Mouse (Mus musculus) midbrain, embryonic 16.5 days (tissue): Measurements from ENCODE around the gene Pigo. TPM values are rescaled to one million over a fixed set of nuclear protein-coding genes. Genes with fewer than 3 reads are reported as not detected.

Experiments used
- ATAC-seq: fragments of 200-750 bp; cut with Nextera tagmentation; 2 replicates; pipeline ENCODE4 v1.8.0; 2017; ENCODE audit warnings: moderate TSS enrichment
- H3K27ac ChIP-seq: fragments of 300-500 bp; sonication (generic); 2 replicates; pipeline ENCODE4 v1.5.1; 2014; ENCODE audit warnings: mild to moderate bottlenecking, low read length, mixed read lengths
- H3K27me3 ChIP-seq: fragments of 300-500 bp; sonication (generic); 2 replicates; pipeline ENCODE4 v1.6.1; 2014; ENCODE audit warnings: low read depth, low read length, mixed read lengths; ENCODE audit not compliant: control insufficient read depth, insufficient read depth
- H3K36me3 ChIP-seq: fragments of 300-500 bp; sonication (generic); 2 replicates; pipeline ENCODE4 v1.6.1; 2014; ENCODE audit warnings: mild to moderate bottlenecking, low read length, moderate library complexity, mixed read lengths; ENCODE audit not compliant: control insufficient read depth, insufficient read depth
- H3K4me1 ChIP-seq: fragments of 300-500 bp; sonication (generic); 2 replicates; pipeline ENCODE4 v1.6.1; 2014; ENCODE audit warnings: mild to moderate bottlenecking, low read length, mixed read lengths; ENCODE audit not compliant: control insufficient read depth, insufficient read depth
- H3K4me2 ChIP-seq: fragments of 300-500 bp; sonication (generic); 2 replicates; pipeline ENCODE4 v1.6.1; 2014; ENCODE audit warnings: mild to moderate bottlenecking, low read length, mixed read lengths
- H3K4me3 ChIP-seq: fragments of 300-500 bp; sonication (generic); 2 replicates; pipeline ENCODE4 v1.5.1; 2014; ENCODE audit warnings: low read depth, mild to moderate bottlenecking, low read length, moderate library complexity, mixed read lengths
- H3K9ac ChIP-seq: fragments of 300-500 bp; sonication (generic); 2 replicates; pipeline ENCODE4 v1.6.1; 2014; ENCODE audit warnings: low read depth, low read length, mixed read lengths
- H3K9me3 ChIP-seq: fragments of 300-500 bp; sonication (generic); replicated peaks from 2 replicates; pipeline ENCODE4 v1.6.1; 2014; ENCODE audit warnings: mild to moderate bottlenecking, low read length, mixed read lengths; ENCODE audit not compliant: control insufficient read depth, poor library complexity, severe bottlenecking
- WGBS: fragments of 180-500 bp; shearing (Covaris S2); extraction: QIAGEN DNeasy Blood & Tissue Kit; methylation state at CpG from one replicate; pipeline ENCODE4 v1.1.7; 2014; 5-methylcytosine and 5-hydroxymethylcytosine counted together
- polyA plus RNA-seq: library from polyadenylated mRNA; unstranded; fragments of >200 nt; fragmentation: Nextera tagmentation; extraction: Ambion mirVana; gene quantifications from 2 replicates; pipeline ENCODE4 v1.2.1, GENCODE M21; 2015

The Pigo gene
- polyA plus RNA-seq, 1 experiment from 2014 or later, result 32.0 TPM

DNA sequence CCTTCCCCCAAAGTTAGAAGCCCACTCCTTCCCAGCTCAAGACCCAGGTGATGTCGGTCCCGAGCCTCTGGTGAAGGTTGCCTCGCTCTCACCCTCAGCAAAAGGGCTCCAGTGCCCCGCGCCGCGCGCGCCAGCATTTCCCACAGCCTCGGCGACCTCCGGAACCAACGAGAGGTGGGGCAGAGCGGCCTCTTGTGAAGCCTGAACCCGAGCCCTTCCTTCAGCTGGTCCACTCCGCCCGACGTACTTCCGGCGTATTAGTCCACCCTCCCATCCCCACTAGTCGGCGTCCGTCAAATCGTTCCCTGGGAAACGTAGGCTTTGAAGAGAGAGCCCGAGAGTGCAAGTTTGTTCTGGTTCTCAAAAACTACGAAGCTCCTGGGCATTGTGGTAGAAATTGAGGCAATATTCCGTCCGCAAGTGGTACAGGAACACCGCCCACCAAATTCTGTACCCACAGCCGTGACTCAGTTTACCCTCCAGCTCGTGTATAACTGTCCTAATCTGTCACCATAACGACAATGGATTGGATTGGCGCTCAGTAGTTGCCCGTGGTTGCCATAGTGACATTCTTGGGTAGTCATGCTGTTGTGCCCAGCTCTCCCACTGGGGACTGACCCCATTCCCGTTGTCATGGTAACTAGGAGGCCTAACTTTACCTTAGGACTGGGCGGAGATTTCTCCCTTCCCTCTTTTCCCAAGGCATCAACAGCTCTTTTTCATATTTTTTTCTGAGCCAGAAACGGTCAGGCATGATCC is 5.8 kb upstream of the Pigo start, which contains the start of gene Stoml2:
Gene Stoml2 (minus strand): TSS at position 474 of the 759 bp plus-strand sequence.
- Histone ChIP-seq H3K4me2 (peak within 1 kb of the TSS; percentile 79), H3K9me3 (no peaks in the 10 kb centered on the region), H3K4me1 (peaks cover 19% of the 10 kb centered on the region), H3K9ac (peak within 1 kb of the TSS; percentile 91), H3K27me3 (no peaks in the 10 kb centered on the region), H3K27ac (peak within 1 kb of the TSS; percentile 89), H3K36me3 (peaks cover 29% of the 10 kb centered on the region), H3K4me3 (peak within 1 kb of the TSS; percentile 80)
- peak; percentile 96 for ATAC-seq
- under 1% methylated on average over 38 of the region's 38 CpGs for WGBS

- H3K27ac ChIP-seq, result peak overlapping the region; percentile 89
- WGBS, result under 1% methylated on average over 28 of the region's 28 CpGs
- H3K4me3 ChIP-seq, result peak overlapping the region; percentile 80
- peak overlapping the region; percentile 91 for H3K9ac ChIP-seq
- H3K4me2 ChIP-seq, result peak overlapping the region; percentile 79
- peaks cover 19% of the 10 kb centered on the region for H3K4me1 ChIP-seq
- peak; percentile 66 for ATAC-seq
- no peaks in the 10 kb centered on the region for H3K9me3 ChIP-seq
- no peaks in the 10 kb centered on the region for H3K27me3 ChIP-seq
- peaks cover 28% of the 10 kb centered on the region for H3K36me3 ChIP-seq
Measured at GRCm38 (mm10) chr4:43030780-43031230, 5.2 kb upstream of the Pigo start.

- H3K27ac ChIP-seq, result no peak overlapping the region
- 75% methylated on average over 9 of the region's 9 CpGs for WGBS
- H3K27me3 ChIP-seq, result no peaks in the 10 kb centered on the region
- peaks cover 19% of the 10 kb centered on the region for H3K4me1 ChIP-seq
- H3K4me2 ChIP-seq, result peak overlapping the region; percentile 79
- ATAC-seq, result no peak
- H3K36me3 ChIP-seq, result peaks cover 26% of the 10 kb centered on the region
- peak overlapping the region; percentile 91 for H3K9ac ChIP-seq
- H3K9me3 ChIP-seq, result no peaks in the 10 kb centered on the region
- peak overlapping the region; percentile 80 for H3K4me3 ChIP-seq
Measured at GRCm38 (mm10) chr4:43030352-43030751, 4.7 kb upstream of the Pigo start.

GRCm38 (mm10) chr4:43029749-43030148 is 4.1 kb upstream of the Pigo start:
- ATAC-seq, result no peak
- 95% methylated on average over 9 of the region's 9 CpGs for WGBS
- Histone ChIP-seq H3K27me3 (no peaks in the 10 kb centered on the region), H3K9ac (no peak overlapping the region), H3K27ac (no peak overlapping the region), H3K36me3 (peaks cover 25% of the 10 kb centered on the region), H3K4me2 (no peak overlapping the region), H3K4me3 (no peak overlapping the region), H3K9me3 (no peaks in the 10 kb centered on the region), H3K4me1 (peaks cover 21% of the 10 kb centered on the region)

- Histone ChIP-seq H3K9ac (no peak overlapping the region), H3K4me3 (no peak overlapping the region), H3K4me2 (no peak overlapping the region), H3K9me3 (no peaks in the 10 kb centered on the region), H3K36me3 (peaks cover 19% of the 10 kb centered on the region), H3K4me1 (peaks cover 27% of the 10 kb centered on the region), H3K27ac (no peak overlapping the region), H3K27me3 (no peaks in the 10 kb centered on the region)
- 93% methylated on average over 7 of the region's 7 CpGs for WGBS
- no peak for ATAC-seq
Measured at GRCm38 (mm10) chr4:43029121-43029520, 3.5 kb upstream of the Pigo start.

DNA sequence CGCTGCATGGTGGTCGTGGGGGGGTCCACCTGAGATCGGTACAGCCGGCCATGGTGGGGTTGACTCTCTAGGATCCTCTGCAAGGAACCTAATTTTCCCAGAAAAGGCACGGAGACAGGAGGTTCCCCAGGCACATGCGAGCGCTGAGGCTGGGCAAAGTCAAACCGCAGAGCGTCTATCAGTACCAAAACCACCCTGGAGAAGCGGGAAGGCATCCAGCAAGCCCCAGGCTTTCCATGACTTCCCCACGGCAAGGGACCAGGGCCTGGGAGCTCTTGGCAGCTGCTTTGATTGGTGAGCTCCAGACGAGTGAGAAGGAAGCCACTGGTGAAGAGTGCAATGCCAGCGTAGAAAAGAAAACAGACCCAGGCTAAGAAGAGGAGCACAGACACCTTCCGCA is 946 bp downstream of the Pigo start:
- H3K4me3 ChIP-seq, result peak overlapping the region; percentile 60
- H3K27ac ChIP-seq, result peak overlapping the region; percentile 93
- H3K4me1 ChIP-seq, result peaks cover 14% of the 10 kb centered on the region
- no peaks in the 10 kb centered on the region for H3K27me3 ChIP-seq
- H3K36me3 ChIP-seq, result peaks cover 36% of the 10 kb centered on the region
- no peaks in the 10 kb centered on the region for H3K9me3 ChIP-seq
- peak; percentile 4; the same call in 1 of the 2 replicates for ATAC-seq
- H3K4me2 ChIP-seq, result peak overlapping the region; percentile 62
- H3K9ac ChIP-seq, result peak overlapping the region; percentile 67
- 86% methylated on average over 14 of the region's 14 CpGs for WGBS

- no peaks in the 10 kb centered on the region for H3K9me3 ChIP-seq
- H3K27ac ChIP-seq, result no peak overlapping the region
- no peak overlapping the region for H3K4me3 ChIP-seq
- H3K9ac ChIP-seq, result no peak overlapping the region
- H3K27me3 ChIP-seq, result no peaks in the 10 kb centered on the region
- H3K4me1 ChIP-seq, result peaks cover 14% of the 10 kb centered on the region
- 70% methylated on average over 17 of the region's 17 CpGs for WGBS
- H3K4me2 ChIP-seq, result no peak overlapping the region
- peaks cover 45% of the 10 kb centered on the region for H3K36me3 ChIP-seq
- no peak for ATAC-seq
Measured at GRCm38 (mm10) chr4:43021341-43021740, 4.3 kb downstream of the Pigo start.

GRCm38 (mm10) chr4:43020876-43021275 is 4.7 kb downstream of the Pigo start:
- Histone ChIP-seq H3K27ac (no peak overlapping the region), H3K9me3 (no peaks in the 10 kb centered on the region), H3K27me3 (no peaks in the 10 kb centered on the region), H3K4me1 (peaks cover 14% of the 10 kb centered on the region), H3K9ac (no peak overlapping the region), H3K36me3 (peaks cover 45% of the 10 kb centered on the region), H3K4me2 (no peak overlapping the region), H3K4me3 (no peak overlapping the region)
- WGBS, result 84% methylated on average over 16 of the region's 16 CpGs
- no peak for ATAC-seq

- H3K36me3 ChIP-seq, result peaks cover 45% of the 10 kb centered on the region
Measured at GRCm38 (mm10) chr4:43019641-43020465, 5.8 kb downstream of the Pigo start.

More at GRCm38 (mm10) chr4:43019641-43020465, 5.8 kb downstream of the Pigo start:
- H3K4me3 ChIP-seq, result no peak overlapping the region
- ATAC-seq, result no peak
- peaks cover 13% of the 10 kb centered on the region for H3K4me1 ChIP-seq
- no peak overlapping the region for H3K4me2 ChIP-seq
- no peaks in the 10 kb centered on the region for H3K9me3 ChIP-seq
- H3K27ac ChIP-seq, result no peak overlapping the region
- WGBS, result 95% methylated on average over 23 of the region's 23 CpGs
- H3K27me3 ChIP-seq, result no peaks in the 10 kb centered on the region
- no peak overlapping the region for H3K9ac ChIP-seq
